Mouse (Mus musculus): ENCODE measurements around the gene Gm20883.
"Not testable (repeated sequence)": the region's sequence is repeated elsewhere in the genome, so short reads cannot be mapped to it uniquely, and the experiment has no call there.

Gene Gm20883

GRCm38 (mm10) chrY:50607951-50608350, at the start of gene Gm20883:
TSS of gene Gm20883 (plus strand) at chrY:50608251.
- DNase-seq (ENCODE audit: low read depth, low spot score), result not testable (repeated sequence)

All from R1 (cell line).